Mouse (Mus musculus) CH12.LX (cell line): Measurements from ENCODE around the gene Ffar1.

Source experiments
- CTCF ChIP-seq, 2 experiments: IDR thresholded peaks in 1 of 2; conservative IDR thresholded peaks in 1 of 2; 2 replicates each; pipeline ENCODE4 v1.5.1; 2011 to 2012; ENCODE audit warnings: low read depth in 2 of 2, low read length in 2 of 2, improper control_type of control experiment in 1 of 2, inconsistent platforms in 1 of 2, mild to moderate bottlenecking in 1 of 2, moderate library complexity in 1 of 2
- EP300 ChIP-seq: IDR thresholded peaks from 2 replicates; pipeline ENCODE4 v1.6.1; 2011; ENCODE audit warnings: low read length, improper control_type of control experiment
- POLR2A ChIP-seq: IDR thresholded peaks from 2 replicates; pipeline ENCODE4 v1.6.1; 2011; ENCODE audit warnings: low read depth, mild to moderate bottlenecking, improper control_type of control experiment, low read length
- RAD21 ChIP-seq: IDR thresholded peaks from 2 replicates; pipeline ENCODE4 v1.6.1; 2011; ENCODE audit warnings: low read depth, mild to moderate bottlenecking, low read length, improper control_type of control experiment, moderate library complexity
- TBP ChIP-seq: conservative IDR thresholded peaks from 2 replicates; pipeline ENCODE4 v1.6.1; 2011; ENCODE audit warnings: low read depth, low read length, improper control_type of control experiment

DNA sequence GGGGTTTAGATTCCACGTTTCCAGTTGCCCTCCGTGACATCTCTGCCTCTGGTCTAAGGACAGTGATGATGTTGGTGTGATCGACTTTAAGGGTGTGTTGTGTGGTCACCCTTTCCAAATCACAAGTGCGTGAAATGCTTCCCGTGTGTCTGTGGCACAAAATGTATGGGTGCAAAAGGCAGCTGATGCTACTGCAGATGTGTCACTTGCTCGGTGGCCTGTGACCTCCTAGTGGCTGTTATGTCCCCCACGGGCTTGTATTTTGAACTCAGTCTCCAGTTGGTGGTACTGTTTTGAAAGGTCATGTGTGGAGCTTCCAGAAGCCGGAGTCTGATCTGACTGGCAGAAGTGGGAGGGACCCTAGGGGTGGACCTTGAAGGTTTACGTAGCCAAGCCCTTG lies 30.4 kb upstream of the Ffar1 start:
- TF ChIP-seq POLR2A (no peak), EP300 (no peak), RAD21 (no peak), TBP (no peak), CTCF (conservative IDR thresholded peaks at IDR 0.05 in 1 of 2, IDR thresholded peaks at IDR 0.05 in 1 of 2; ENCODE audit: low read depth in 2 of 2, low read length in 2 of 2) (no peak)
